Mouse (Mus musculus) right cerebral cortex, adult 18-20 months (tissue): ENCODE results near the gene Tank.

Experiments used
- DNase-seq: peaks from one replicate; pipeline ENCODE4 v3.0.0; 2022; ENCODE audit warnings: mixed read lengths

Tank gene

GRCm38 (mm10) chr2:61656421-61657411 is 78.3 kb downstream of the Tank start:
- peak; percentile 94 for DNase-seq

- no peak for DNase-seq
These were observed 80.9 kb downstream of the Tank start for GRCm38 (mm10) chr2:61659254-61659653.

GRCm38 (mm10) chr2:61662833-61663232 is 84.4 kb downstream of the Tank start:
- DNase-seq = no peak

GRCm38 (mm10) chr2:61663573-61664241 is 85.3 kb downstream of the Tank start:
- DNase-seq = no peak

GRCm38 (mm10) chr2:61667420-61667819 is 89.0 kb downstream of the Tank start:
- no peak for DNase-seq

GRCm38 (mm10) chr2:61668260-61668659 is 89.9 kb downstream of the Tank start:
- DNase-seq = peak; percentile 63

GRCm38 (mm10) chr2:61674555-61674954 is 96.2 kb downstream of the Tank start:
- no peak for DNase-seq

GRCm38 (mm10) chr2:61681572-61681971 is 103.2 kb downstream of the Tank start:
- DNase-seq = no peak

GRCm38 (mm10) chr2:61686533-61686932 is 108.1 kb downstream of the Tank start:
- DNase-seq = no peak

- peak; percentile 30 for DNase-seq
These were observed 110.7 kb downstream of the Tank start for GRCm38 (mm10) chr2:61689086-61689485.
